Mouse (Mus musculus): ENCODE measurements around the gene Btbd9.

DNA sequence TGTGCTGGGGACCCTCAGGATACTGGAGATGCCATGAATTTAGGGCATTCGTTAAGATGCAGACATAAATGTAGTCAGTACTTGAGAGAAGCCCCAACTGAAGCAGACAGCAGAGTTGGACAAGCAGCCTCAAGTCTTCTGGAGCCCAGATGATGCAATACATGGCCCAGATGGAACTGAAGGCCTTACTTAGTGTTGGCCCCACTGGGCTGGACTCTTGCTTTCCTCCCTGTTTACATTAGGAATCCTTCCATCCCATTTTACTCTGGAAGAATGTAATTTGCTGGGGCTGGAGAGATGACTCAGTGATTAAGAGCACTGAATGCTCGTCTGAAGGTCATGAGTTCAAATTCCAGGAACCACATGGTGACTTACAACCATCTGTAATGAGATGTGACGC lies 136.6 kb downstream of the Btbd9 start:
- TF ChIP-seq POLR2A (IDR thresholded peaks at IDR 0.05; ENCODE audit: control insufficient read depth in 1 of 2, insufficient read depth in 1 of 2, low read depth in 1 of 2, low read length in 2 of 2, poor library complexity in 1 of 2) (no peak), EP300 (IDR thresholded peaks at IDR 0.05; ENCODE audit: low read depth in 1 of 2, low read length in 2 of 2) (no peak), SIN3A (IDR thresholded peaks at IDR 0.05; ENCODE audit: low read length) (no peak), CTCF (IDR thresholded peaks at IDR 0.05 in 2 of 3, conservative IDR thresholded peaks at IDR 0.05 in 1 of 3; ENCODE audit: control insufficient read depth in 1 of 3, insufficient read depth in 1 of 3, low read depth in 2 of 3, low read length in 3 of 3, poor library complexity in 1 of 3, severe bottlenecking in 1 of 3) (no peak)

Data from MEL (cell line).